Mouse (Mus musculus): ENCODE data around the gene Sema6d.
"Not testable (repeated sequence)": the region's sequence is repeated elsewhere in the genome, so short reads cannot be mapped to it uniquely, and the experiment has no call there.

Sema6d gene

GRCm38 (mm10) chr2:124298872-124299271, 209.1 kb downstream of the Sema6d start:
- DNase-seq: no peak

GRCm38 (mm10) chr2:124308605-124309004, 218.8 kb downstream of the Sema6d start:
- DNase-seq: no peak

DNA sequence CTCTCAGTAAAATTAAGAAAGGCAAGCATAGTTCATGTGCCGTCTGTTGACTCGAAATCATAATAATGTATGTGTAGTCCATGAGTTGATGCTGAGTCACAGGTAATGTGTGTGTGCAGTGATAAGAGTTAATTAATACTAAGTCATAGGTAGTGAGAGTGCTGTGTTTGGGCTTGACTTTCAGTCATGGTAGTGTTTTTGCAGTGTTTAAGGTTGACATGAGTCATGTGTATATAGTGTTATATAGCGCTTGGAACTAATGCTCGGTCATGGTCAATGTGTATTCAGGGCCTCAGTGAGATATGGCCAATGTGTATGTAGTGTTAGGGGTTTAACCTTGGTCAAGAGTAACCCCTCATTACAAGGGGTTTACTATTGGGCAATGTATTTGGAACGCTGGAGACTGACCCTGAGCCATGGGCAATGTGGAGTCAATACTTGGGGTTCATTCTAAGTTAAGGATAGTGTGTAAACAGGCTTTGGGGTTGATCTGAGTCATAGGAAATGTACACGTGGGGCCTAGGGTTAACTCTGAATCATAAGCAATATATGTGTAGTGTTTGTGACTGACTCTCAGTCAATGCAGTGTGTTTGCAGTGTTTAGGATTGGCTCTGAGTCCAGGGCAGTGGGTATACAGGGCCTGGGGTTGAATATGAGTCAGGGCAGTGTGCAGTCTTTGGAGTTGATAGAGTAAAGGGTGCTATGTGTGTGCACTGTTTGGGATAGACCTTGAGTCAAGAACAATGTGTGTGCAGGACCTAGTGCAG, 219.8 kb downstream of the Sema6d start:
- DNase-seq: no peak

DNA sequence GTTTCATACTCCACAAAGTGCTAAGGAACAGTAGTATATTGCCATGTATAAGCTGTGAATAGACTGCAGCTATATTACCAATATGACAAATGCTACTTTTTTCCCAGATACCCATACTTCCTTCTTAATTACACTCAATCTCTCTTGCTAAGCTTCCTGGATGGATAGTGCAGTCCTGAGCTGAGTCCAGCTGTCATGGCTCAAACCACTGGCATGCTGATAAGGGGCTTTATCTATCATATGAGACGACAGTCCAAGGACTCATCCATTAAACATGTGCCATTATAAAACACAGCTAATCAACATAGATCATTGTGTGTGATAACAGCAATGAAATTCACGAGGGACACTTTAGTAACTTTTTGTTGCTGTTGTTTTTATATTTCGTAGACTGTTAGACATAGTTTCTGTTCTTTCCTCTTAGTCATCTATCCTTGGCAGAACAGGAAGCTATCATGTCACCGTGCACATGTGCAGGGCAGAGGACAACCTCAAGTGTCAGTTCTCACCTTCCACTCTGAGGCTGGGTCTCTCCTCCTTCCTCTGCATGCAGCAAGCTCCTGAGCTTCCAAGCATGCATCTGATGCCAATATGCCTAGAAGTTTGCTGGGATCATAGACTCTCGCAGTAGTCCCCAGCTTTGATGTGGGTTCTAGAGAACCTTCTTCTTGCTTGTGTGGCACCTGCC, 232.9 kb downstream of the Sema6d start:
- DNase-seq: no peak

- DNase-seq: no peak
Observed at GRCm38 (mm10) chr2:124324107-124324724, 234.4 kb downstream of the Sema6d start.

DNA sequence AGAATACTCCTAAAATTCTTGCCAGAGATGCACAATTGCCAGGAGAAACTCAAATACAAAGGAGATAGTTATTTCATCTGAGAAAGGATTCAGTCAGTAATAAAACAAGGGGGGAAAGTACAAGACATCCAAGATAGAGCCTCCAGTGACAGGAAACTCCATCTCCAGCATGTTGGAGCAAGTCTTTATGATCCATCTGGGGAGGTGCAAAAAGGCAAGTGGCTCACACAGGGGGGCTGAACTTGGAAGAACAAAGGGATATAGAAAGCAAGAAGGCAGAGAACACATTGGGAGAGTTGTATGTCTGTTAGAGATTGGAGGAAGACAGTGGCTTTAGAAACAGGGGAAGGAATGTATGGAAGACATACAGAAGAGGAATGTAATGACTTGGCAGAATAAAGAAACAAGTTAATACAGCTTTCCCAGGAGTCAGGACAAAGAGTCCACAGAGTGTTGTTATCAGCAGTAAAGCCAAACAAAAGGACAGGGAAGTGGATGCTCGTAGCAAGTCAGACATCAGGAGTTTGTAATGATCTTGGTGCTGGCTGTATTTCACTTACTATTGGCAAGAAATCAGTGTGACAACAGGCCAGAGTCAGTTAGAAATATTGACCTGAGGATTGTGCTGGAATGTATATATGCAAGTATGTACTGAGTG, 239.8 kb downstream of the Sema6d start:
- DNase-seq: no peak

GRCm38 (mm10) chr2:124332890-124333289, 243.1 kb downstream of the Sema6d start:
- DNase-seq: no peak

DNA sequence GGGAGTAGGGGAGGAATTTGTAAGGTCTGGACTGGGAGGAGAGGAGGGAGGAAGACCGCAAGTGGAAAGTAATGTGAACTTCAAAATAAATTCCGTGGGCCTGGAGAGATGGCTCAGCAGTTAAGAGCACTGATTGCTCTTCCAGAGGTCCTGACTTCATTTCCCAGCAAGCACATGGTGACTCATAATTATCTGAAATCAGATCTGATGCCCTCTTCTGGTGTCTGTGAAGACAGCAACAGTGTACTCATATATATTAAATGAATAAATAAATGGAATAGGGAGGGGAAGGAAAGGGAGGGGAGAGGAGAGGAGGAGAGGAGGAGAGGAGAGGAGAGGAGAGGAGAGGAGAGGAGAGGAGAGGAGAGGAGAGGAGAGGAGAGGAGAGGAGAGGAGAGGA, 244.9 kb downstream of the Sema6d start:
- not testable (repeated sequence) for DNase-seq

DNA sequence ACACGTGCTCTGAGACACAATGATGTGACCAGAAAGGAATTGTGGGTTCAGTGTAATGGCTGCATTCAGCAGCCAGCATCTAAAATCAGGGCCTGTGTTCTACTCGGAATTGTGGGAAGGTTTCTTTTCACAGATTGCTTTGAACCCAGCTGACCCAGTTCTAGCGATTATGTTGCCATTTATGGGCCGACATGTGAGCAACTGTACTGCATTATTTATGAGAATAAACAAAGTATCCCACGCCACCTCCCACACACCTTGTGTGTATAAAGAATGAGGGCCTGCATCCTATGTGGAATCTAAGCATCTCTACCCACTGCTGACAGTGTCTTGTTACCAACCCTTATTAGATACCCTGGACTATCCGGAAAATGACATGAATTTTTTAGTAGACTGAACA, 248.5 kb downstream of the Sema6d start:
- no peak for DNase-seq

DNA sequence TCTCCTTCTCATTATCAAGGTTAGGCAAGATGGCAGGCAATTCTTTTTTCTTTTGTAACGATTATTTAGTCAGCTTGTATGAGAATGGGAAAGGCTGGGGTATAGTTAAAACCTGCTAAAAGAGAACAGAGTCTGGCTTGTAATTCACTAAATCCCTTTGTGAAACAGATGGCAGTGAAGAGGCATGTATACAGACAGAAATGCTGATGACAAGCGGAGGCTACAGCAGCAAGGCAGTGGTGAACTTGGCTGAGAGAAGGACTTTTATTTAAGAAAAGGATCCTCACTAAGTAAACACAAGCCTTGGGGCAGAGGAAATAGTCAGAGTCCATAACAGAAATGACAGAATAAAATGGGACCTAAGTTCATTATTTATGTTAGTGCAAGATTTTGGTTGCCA, 264.4 kb downstream of the Sema6d start:
- DNase-seq: no peak

DNA sequence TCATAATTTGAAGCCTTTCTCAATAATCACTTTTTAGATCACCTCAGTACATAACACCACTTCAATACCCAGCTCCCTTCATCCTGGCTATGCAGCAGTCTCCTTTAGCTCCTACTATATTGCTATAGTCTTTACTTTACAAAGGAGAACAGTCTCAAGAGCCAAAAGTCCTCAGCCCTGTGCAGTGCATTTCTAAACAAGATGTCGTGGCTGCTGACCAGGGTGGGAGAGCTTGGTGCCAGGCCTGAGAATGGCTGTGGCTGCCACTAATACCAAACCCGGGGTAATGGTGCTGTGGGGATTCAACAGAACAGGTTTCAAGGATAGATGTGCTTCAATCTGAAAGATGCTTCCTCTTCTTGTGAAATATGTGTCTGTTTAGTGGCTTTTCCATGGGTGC, 264.9 kb downstream of the Sema6d start:
- DNase-seq: no peak

GRCm38 (mm10) chr2:124369291-124369690, 279.5 kb downstream of the Sema6d start:
- no peak for DNase-seq

DNA sequence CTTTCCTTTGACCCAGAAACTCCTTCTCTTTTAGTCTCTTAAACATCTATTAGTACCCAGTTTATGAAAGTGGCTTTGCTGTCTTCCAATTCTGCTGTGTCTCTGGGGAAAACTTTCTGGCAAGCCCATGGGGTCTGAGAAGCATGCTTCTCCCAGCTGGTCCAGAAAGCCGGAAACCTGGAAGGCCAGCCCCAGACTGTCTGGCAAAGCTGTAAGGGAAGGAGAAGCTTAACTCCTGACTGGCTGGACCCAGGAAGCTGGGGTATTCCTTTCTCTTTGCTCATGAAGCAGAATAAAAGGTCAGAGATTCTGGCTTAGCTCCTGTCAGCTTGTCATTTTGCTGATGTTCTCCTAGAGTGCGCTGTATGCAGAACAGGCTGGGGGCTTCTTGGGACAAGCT, 280.2 kb downstream of the Sema6d start:
- DNase-seq: peak; percentile 3

DNA sequence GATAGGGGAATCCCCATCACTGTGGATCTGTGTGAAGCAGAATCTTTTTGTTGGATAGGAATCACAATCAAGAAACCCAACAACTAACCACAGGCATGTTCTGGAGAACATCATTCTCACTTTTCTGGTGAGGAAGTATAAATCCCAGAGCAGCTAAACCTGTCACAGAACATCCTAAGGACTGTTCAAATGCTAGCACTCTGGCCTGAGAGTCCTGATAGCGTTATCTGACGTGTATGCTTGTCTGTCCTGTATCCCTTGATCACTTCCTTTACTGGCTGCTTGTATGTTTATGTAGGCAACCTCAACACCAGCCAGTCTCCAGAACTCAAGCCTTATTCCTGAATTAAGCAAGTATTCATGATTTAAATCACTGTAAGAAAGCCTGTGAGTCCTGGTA, 281.6 kb downstream of the Sema6d start:
- DNase-seq: no peak

GRCm38 (mm10) chr2:124385053-124385452, 295.3 kb downstream of the Sema6d start:
- no peak for DNase-seq

DNA sequence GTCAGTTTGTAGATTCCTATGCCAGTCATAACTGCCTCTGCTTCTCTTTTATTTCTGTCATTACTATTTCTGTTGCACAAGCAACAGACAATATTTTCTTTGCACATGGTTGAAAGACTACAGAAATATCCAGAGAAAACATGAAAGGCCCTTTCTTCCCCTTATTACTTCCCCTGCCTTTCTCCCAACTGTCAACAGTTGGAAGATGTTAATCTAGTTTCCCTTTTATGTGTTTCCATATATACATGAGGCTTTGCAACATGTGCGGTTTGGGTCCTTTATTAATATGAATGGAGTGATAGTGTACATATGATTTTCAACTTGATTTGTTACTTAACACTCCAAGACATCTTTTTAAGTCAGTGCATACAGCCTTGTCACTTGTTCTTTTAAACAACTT, 296.0 kb downstream of the Sema6d start:
- no peak for DNase-seq

DNA sequence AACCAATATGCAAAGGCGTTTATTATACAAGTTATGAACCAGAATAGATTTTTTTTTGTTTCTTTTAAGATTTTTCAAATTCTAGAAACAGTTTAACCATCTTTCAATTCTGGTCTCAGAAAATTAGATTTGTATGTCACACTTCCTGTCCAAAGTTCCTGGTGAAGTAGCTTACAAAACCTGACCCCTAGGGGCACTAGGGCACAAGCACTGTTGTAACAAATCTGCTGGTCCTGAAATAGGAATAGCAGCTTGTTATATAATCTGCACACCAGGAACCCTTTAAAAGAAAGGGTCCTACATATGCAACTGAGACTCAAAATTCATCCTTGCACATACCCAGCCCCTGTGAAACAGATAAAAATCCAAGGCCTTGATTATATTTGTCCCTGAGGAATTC, 298.5 kb downstream of the Sema6d start:
- DNase-seq: no peak

GRCm38 (mm10) chr2:124396733-124397132, 307.0 kb downstream of the Sema6d start:
- no peak for DNase-seq

GRCm38 (mm10) chr2:124397304-124397703, 307.5 kb downstream of the Sema6d start:
- DNase-seq: no peak

DNA sequence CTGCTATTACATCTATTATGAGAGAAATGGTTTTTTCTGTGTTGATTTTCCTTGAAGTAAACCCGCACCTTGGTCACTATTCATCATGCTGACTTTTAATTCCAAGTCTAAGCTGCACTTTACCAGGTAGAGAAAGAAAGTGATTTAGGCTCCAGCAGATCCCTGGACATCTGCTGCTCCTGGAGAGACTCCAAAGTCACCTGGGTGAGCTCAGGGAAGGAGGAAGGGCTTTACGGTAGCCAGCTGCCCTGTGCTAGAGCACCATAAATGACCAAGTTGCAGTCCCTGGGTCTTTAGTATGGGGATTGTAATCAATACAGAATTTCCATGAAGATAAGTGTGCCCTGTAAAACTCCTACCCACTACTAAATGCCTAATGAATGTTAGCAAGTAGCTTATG, 309.8 kb downstream of the Sema6d start:
- no peak for DNase-seq

- DNase-seq: no peak
Observed at GRCm38 (mm10) chr2:124401727-124402380, 312.1 kb downstream of the Sema6d start.

- no peak for DNase-seq
Observed at GRCm38 (mm10) chr2:124403571-124403970, 313.8 kb downstream of the Sema6d start.

DNA sequence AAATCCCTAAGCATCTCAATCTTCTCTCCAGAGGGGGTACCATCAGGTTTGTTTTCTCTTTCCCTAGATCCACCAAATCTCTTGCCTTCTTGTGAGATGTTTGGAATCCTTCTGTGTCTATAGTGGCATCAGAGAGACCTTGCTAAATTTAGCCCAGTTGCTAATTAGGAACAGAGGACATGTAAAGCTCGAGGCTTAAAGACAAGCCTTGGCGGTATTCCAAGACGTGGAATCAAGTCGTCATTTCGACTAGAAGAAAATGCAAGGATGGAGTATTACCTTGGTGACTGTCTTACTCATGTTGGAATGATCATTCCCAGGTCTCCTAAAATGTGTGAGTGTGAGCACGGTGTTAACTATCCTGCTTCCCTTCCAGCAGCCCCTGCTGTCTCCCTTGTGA, 314.2 kb downstream of the Sema6d start:
- DNase-seq: no peak
